Mouse (Mus musculus) stomach, adult 2 months (tissue): ENCODE data around the gene Copg2. TPM values are rescaled to one million over a fixed set of nuclear protein-coding genes. Genes with fewer than 3 reads are reported as not detected.

Experiments used
- polyA plus RNA-seq: library from polyadenylated mRNA; depleted of rRNA; stranded (reverse); fragments of >200 nt; gene quantifications from 2 replicates; pipeline ENCODE4 v1.2.3, GENCODE M21; 2012; rRNA removed

Gene Copg2
- 0.94 and 1.5 TPM in 2 replicates for polyA plus RNA-seq

GRCm38 (mm10) chr6:30896195-30896985 is at the start of gene Copg2:
Gene Copg2 (minus strand): TSS chr6:30896794.

GRCm38 (mm10) chr6:30915473-30915872 is 18.9 kb upstream of the Copg2 start, which contains the start of gene Tsga13:
Gene Tsga13 (minus strand): TSS chr6:30915573.

GRCm38 (mm10) chr6:30723331-30723730 is 173.3 kb downstream of the Copg2 start, which contains the start of gene Mest:
Gene Mest (plus strand): TSS chr6:30723547.

Other genes starting within 250 kb of the Copg2 start
- 0.62 and 0.71 TPM in 2 replicates for gene Cep41, start 203.0 kb downstream of the Copg2 start, polyA plus RNA-seq
- gene Mest, start 173.2 kb downstream of the Copg2 start, polyA plus RNA-seq: 7.2 and 20.9 TPM in 2 replicates
- gene Tsga13, start 18.8 kb upstream of the Copg2 start, polyA plus RNA-seq: not detected in 2 replicates
- not detected in 2 replicates for gene Klf14, start 62.3 kb upstream of the Copg2 start, polyA plus RNA-seq